Mouse (Mus musculus): ENCODE results near the gene Ntpcr. TPM values are rescaled to one million over a fixed set of nuclear protein-coding genes. Genes with fewer than 3 reads are reported as not detected.

Gene Ntpcr
- total RNA-seq (2015; ENCODE audit: low replicate concordance) (8.3 and 8.8 TPM in 2 replicates), total RNA-seq (2017; ENCODE audit: low replicate concordance) (not detected in 2 replicates)

DNA sequence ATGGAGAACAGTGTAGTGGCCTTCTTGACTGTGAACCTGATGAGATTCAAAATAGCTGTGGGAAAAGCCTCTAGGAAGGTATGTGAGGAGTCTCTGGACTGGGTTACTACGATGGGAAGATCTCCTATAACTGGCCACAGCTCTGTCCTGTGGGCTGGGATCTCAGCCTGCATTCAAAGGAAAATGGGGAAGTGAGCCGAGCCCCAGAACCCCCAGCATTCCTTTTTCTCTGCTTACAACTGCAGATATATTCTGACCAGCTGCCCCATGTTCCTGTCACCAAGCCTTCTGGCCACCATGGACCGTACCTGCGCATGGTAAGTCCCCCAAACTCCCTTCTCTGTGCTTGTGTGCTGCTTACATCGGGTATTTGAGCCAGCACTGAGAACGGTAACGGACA is at the start of gene Ntpcr:
Gene Ntpcr, plus strand, starts transcription at position 218 of the 400 bp plus-strand sequence.
- no peak for ATAC-seq (replicated peaks; ENCODE audit: low FRiP score, poor library complexity, severe bottlenecking)

DNA sequence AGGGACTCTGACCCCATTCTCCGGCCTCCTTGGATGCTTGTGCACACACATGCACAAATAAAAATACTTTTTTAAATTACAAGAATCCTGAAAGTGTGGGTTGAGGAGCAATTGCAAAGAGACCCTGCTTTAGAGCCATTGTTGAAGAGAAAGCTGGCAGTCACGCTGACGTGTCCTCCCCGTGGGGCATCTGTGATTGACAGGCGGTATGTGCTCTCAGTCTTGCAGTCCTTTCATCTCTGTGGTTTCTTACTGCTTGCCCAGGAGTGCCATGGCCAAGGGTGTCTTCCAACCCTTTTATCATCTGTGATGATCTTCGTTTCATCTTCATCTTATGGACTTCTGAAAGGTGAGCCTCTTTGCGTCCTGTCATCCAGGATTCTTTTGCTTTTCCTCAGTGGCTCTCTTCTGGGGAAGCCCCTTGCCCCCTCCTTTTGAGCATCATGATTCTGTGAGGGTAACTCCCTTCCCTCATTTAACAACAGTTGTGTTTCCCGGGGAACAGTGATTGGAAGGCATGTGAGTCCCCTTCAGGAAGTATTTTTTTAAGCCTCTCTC is 48.8 kb upstream of the Ntpcr start:
- no peak for ATAC-seq (replicated peaks; ENCODE audit: low FRiP score, poor library complexity, severe bottlenecking)

DNA sequence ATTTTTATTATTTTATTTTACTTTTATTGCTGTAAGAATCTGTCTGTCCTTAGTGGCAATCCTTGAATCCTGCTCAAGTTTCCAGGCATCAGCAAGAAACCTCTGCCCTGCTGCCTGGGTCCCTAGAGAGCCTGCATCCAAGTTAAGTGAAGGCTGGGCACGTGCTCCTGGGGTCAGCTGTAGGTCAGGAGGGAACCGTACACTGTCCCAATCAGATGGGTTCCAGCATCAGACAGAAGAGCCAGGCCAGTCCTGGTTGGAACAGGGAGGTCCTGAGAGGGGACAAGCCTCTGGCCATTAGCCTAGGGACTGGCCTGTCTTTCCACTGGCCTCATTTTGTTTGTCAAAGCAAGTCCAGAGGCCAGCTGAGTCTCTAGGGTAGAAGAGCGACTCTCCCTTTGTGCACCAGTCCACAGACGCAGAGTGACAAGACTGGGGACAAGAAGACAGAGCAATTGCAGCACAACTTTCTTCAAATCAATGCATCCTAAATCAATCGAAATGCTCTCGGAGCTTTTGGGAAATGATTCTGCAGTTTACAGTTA is 44.5 kb upstream of the Ntpcr start:
- no peak for ATAC-seq (replicated peaks; ENCODE audit: low FRiP score, poor library complexity, severe bottlenecking)

DNA sequence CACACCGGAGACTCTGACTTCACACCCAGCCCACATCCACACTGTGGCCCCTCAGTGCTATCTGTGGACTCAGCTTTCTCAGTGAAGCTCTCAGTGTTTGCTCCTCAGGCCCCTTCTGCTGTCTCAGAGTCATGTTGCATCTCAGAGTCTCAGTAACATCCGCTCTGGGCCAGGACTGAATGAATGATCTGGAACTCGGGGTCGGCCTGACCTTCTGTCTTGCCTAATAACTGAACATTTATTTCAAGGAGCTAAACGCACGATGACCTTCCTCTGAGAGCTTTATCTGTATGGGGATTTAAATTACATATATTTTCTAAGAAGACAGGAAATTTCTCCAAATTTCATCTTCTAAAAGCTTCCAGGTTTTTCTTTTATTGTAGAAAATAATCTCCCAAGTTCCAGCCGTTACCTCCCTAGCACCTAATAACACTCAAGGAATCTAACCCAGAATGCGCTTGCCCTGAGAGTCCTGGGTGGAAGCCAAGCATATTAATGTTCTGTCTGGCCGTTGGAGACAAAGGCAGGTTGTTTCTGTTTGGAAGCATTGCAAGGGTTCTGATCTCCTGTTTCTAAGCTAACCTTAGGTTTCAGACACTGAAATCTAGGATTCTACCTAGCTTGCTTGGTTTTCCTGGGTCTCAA is 43.4 kb upstream of the Ntpcr start:
- ATAC-seq (replicated peaks; ENCODE audit: low FRiP score, poor library complexity, severe bottlenecking): no peak

DNA sequence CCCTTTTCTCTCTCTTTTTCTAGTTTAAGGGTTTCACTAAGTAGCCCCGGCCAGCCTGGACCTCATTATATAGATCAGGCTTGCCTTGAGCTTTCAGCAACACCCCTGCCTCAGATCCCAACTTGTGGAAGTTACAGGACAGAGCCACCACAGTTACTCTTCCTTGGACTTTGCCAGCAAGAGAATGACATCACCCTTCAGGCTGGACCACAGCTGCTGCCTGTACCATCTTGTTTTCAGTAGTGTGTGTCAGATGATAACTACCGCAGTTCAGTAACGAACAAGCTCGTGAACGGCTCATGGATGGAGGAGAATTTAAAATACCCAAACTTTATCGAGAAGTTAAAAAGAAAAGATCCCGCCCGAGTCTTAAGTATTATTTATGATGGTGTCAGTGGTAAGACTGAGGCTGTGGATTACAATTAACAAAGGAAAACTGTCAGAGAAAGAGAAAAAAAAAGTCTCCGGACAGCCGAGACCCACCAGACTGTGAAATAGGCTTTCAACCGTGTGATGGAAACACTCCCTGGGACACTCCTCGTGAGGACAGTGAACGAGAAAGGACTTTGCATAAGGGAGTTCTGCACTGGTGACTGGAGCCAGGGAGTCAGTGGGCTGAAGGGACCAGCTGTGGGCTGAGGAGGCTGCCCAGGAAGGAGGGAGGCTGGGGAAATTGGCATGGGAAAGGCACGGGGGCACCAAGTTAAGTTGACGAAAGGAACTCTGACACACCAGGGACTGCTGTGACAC is 39.4 kb upstream of the Ntpcr start:
- no peak for ATAC-seq (replicated peaks; ENCODE audit: low FRiP score, poor library complexity, severe bottlenecking)

DNA sequence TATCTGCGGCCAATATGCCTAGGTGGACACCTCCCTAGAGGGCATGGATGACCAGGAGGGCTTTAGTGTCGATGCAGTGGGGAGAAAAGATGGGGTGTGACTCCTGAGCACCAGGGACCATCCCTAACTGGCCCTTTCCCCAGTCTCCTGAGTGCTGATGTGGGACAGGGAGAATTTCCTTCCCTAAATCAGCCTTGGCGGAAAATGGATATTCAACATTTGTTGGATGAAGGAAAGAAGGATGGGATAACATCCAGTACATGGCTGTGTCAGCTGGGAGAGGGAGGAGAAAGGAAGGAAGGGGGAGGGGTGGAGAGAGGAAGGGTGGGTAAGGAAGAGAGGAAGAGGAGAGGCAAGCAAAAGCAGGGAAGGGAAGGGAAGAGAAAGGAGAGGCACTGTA is 38.8 kb upstream of the Ntpcr start:
- no peak for ATAC-seq (replicated peaks; ENCODE audit: low FRiP score, poor library complexity, severe bottlenecking)

DNA sequence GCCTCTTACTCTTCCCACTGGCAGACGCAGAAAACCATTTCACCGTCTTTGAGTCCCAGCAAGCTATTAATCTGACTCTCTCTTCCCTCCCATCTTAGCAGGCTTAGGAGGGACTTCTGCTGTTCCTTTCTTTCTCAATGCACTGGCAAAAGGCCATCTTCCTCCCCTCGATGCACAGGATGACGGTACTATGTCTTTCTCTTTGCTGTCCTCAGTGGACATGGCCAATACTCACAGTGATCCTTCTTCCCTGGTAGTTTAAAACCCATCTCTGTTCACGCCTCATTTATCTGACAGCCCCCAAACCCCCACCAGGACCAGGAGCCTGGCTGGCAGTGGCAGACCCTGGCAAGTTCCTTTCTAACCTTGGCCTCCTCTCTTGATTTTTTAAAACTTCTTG is 37.3 kb upstream of the Ntpcr start:
- no peak for ATAC-seq (replicated peaks; ENCODE audit: low FRiP score, poor library complexity, severe bottlenecking)

DNA sequence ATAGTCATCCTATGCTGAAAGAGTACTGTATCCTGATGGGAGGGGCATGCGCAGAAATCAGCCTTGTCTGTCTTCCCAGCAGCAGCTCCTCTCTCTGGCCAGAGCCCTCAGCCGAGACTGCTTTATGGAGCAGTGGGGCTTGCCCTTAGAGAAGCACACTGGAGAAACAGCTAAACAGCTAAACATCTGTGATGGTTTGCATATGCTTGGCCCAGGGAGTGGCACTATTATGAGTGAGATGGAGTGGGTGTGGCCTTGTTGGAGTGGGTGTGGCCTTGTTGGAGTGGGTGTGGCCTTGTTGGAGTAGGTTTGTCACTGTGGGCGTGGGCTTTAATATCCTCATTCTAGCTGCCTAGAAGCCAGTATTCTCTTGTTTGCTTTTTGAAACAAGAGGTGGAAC is 36.6 kb upstream of the Ntpcr start:
- ATAC-seq (replicated peaks; ENCODE audit: low FRiP score, poor library complexity, severe bottlenecking): no peak

DNA sequence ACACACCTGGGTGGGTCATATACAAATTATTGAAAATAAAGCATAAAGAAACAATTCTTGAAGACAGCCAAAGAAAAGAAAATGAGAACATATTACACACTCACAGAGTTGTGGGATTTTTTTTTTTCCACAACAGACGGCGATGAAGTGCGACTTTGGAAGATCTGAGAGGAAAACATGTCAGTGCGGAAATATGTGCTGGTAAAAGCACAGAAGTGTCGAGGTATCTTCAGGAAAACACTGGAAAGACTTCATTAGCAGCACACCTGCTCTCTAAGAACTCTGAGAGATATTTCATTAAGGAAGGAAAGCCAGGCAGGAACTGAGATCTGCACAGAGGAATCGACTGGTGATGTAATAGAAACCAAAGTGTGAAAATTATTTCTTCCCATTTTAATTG is 33.8 kb upstream of the Ntpcr start:
- no peak for ATAC-seq (replicated peaks; ENCODE audit: low FRiP score, poor library complexity, severe bottlenecking)

DNA sequence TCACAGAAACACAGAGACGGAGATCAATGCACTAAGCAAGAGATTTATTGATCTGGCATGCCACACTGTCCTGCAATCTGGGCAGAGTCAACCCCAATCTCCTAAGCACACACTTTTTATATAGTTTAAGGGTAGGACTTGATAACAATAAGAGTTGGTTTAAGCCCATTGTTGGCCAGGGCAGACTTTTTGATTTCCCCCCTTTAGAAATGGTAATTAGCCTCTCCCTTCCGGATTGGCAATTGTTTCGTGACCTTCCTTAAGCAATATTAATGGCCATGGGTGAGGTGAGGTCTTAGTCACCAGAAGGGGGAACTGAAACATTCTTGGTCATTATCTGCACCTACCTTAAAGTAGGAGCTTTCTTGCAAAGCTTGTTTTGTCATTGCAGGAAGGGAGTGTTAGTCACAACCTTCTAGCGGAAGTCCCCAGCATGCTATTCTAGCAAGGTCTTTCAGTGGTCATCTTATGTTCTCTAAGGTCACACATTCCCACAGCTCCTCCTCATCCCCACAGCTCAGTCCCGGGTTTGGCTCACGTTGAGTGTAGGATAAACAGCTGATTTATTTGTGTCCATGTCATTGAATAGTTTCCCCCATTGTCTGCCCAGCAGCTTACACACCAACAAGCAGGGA is 30.3 kb upstream of the Ntpcr start:
- ATAC-seq (replicated peaks; ENCODE audit: low FRiP score, poor library complexity, severe bottlenecking): no peak

DNA sequence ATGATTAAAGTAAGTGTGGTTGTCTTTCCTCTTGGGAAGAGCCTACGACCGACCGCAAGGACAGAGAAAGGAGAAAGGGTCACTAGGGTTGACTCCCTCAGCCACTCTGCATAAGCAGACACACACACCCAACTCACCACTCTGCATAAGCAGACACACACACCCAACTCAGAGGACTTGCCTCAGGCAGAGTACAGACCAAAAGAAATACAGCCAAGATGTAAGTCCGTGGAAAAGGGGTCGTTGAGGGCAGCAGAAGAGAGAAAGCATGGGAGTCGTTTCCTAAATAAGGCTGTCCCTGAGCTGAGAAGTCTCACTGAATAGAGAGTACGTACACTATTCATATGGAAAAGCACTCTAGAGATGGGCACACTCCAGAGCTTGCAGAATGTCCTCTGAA is 29.4 kb upstream of the Ntpcr start:
- no peak for ATAC-seq (replicated peaks; ENCODE audit: low FRiP score, poor library complexity, severe bottlenecking)

DNA sequence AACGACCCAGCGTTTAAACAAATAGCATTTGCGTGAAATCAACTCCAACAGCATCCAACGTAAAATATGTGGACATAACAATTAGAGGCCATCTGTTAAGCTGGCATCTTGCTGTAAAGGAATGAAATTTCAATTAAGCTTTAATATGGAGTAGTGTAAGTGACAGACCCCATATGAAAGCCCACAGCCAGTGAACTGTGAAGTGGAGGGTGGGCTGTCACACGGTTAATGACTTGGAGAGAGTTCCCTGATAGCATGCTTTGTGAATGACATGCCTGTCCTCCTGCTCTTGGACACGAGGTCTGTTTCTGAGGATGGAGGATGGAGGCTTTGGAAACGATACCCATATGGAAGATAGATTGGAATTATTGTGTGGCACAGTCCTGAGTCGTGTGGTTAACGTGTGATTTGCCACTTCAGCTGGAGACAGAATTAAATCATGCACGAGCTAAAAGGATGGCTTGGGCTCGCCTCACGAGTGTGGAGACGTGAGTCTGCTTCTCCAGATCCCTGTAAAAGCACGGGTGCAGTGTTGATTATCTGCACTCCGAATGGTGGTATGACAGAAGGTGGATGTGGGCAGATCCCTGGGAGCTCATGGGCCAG is 26.8 kb upstream of the Ntpcr start:
- ATAC-seq (replicated peaks; ENCODE audit: low FRiP score, poor library complexity, severe bottlenecking): no peak

DNA sequence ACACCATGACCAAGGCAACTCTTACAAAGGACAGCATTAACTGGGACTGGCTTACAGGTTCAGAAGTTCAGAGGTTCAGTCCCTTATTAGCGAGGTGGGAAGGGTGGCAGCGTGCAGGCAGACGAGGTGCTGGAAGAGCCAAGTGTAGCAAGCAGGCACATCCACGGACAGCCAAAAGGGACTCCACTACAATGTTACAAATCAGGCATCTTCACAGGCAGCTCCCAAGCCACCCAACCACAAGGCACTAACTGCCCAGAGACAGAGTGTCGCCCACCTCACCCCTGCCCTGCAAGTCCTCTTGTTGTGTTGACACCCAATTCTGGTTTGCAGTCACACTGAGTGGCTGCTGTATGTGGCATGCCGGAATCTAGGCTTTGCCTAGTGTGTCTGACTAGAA is 25.3 kb upstream of the Ntpcr start:
- no peak for ATAC-seq (replicated peaks; ENCODE audit: low FRiP score, poor library complexity, severe bottlenecking)

DNA sequence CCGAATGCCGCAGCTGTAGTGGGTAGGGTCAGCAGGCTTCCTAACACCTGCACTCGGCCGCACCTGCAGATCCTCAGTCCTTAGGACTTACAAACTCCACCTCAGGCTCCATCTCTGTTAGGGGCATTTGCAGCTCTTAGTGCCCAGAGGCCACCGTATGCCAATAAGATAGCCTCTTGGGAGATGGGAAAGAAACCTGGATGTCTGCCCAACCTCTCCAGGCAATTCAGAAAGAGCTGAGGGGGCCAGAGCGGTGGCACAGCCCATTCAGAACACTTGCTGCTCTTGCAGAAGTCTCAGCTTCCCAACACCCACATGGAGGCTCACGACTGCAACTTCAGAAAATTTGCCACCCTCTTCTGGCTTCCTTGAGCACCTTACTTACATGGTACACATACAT is 23.9 kb upstream of the Ntpcr start:
- no peak for ATAC-seq (replicated peaks; ENCODE audit: low FRiP score, poor library complexity, severe bottlenecking)

DNA sequence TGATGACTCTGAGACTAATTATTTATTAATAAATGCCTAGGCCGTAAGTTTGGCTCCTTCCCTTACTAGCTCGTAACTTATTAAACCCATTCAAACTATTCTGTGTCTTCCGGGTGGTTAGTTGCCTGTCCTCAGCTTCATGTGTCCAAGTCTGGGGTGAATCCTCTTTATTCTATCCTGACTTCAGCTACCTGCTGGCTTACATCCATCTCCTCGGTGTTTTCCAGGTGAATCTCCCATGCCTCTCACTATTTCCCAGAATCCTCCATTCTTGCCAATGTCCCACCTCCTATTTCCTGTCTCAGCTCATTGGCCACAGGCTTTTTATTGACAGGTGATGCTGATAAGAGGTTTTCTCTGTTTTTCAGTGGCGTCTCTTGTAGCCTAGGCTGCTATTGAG is 20.6 kb upstream of the Ntpcr start:
- no peak for ATAC-seq (replicated peaks; ENCODE audit: low FRiP score, poor library complexity, severe bottlenecking)

DNA sequence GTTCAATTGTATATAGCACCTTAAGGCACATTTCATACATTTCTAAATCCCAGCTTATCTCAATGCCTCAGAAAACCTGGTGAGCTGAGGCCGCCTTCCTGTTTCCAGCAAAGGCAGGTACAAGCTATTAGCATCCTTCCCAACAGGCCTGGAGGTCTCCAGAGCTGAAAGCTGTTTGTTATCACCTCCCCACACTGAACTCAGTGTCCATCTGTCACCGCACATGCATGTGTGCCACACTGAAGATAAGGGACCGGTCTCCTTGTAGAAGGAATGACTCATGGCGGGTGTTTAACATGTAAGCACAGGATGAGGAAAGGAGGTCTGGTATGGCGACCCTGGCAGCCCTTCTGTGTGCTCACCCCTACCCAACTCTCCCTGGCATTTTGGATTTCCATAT is 18.2 kb upstream of the Ntpcr start:
- ATAC-seq (replicated peaks; ENCODE audit: low FRiP score, poor library complexity, severe bottlenecking): peak; percentile 90

DNA sequence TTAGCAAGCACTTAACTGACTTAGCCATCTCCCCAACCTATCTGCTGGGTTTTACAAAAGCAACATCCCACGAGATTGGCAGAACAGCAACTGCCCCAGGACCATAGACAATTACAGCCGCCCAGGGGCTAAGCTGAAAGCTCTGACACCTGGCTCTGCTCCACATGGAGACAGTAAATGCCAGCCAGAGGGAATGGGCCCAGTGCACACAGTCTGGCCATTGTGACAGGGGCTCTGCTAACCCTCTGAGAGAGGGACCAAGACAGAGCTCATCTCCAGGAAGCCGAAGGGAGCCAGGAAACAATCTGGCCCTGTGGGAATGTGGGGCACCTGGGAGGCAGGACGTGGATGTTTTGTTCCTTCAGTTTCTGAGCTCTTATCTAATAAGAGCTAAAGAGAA is 13.6 kb upstream of the Ntpcr start:
- no peak for ATAC-seq (replicated peaks; ENCODE audit: low FRiP score, poor library complexity, severe bottlenecking)

DNA sequence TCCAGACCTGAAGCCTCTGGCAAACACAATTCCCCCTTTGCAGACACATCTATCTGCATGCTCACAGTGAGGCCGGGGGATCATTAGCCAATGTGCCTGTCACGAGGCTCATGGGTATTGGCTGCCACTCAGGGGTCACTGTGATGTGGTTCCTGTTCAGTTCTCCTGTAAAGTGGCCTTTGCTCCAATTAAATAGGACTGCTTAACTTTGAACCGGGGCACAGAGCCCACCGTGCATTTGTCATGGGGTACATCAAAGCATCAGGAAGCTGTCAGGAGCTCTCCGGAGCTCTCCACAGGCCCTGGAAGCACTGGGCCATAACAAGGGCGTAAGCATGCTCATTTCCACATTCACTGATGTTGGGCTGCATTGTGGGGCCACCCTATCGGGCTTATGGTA is 13.2 kb upstream of the Ntpcr start:
- no peak for ATAC-seq (replicated peaks; ENCODE audit: low FRiP score, poor library complexity, severe bottlenecking)

DNA sequence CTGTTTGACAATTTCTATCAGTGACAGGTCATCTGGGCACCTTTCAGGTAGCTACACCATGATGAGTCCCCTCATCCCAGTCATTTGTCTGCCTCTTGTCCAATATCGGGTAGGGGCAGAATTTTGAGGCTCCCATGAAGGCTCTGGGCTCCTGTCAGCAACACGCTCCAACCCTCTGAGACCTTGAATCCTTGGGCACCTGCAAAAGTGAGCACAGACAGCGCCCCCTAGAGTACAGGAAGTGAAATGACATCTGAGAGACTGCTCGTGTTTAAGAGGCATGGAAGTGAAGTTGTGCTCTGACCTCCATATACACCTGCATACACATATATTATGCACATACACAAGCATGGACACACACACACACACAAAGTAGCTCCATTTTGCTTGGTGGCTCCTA is 10.8 kb upstream of the Ntpcr start:
- no peak for ATAC-seq (replicated peaks; ENCODE audit: low FRiP score, poor library complexity, severe bottlenecking)

DNA sequence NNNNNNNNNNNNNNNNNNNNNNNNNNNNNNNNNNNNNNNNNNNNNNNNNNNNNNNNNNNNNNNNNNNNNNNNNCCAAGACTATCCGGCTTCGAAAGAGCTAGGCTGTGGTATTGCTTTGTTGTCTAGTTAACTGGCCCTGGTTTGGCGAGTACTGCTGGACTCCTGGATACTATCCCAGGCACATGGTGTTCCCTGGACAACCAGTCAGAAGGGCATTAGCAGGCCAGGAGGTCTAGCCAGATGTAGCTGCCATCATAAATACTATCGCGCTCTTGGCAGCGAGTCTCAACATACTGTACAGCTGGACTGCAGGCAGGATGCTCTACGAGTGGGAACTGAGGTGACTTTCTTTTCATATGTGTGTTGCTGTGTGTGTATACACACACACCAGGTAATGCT is 7.1 kb upstream of the Ntpcr start:
- ATAC-seq (replicated peaks; ENCODE audit: low FRiP score, poor library complexity, severe bottlenecking): no peak

Data from erythroid progenitor cell, adult 5-6 weeks (primary cell).